Mouse (Mus musculus): Measurements from ENCODE around the gene Olfr9.
A peak's percentile ranks its signal among the peaks of the same experiment; 100 is the strongest.
"Not testable (repeated sequence)": the region's sequence is repeated elsewhere in the genome, so short reads cannot be mapped to it uniquely, and the experiment has no call there.

The Olfr9 gene

GRCm38 (mm10) chr10:129004032-129004920 lies 15.0 kb downstream of the Olfr9 start:
- DNase-seq: no peak

DNA sequence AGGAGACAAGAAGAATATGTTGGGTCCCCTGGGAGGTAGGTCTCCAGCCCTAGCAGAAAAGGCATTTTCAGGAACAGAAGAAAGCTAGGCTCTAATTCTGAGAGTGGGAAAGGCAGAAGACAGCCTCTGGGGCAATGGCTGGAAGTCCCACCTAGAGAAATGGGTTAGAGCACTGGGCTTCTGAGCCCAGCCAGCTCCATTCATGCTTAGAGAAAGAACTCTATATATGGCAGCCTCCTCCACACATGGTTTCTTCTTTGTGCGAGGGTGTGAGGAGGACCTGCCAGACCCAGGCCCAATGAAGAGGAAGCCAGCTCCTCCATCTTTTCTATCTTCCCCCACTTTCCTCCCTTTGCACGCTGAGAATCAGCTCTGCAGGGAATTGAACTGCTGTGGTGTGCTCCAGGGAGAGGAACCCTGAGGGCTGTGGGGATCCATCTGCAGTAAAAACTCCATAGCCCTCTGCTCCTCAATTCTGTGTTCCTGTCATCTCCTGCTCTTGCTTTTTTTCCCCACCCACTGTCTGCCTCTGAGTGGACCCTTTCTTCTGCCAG lies 21.1 kb downstream of the Olfr9 start, which contains the start of gene Olfr763:
Gene Olfr763 (plus strand): TSS at position 504 of the 554 bp plus-strand sequence.
- no peak for DNase-seq

- DNase-seq: not testable (repeated sequence)
Measured at GRCm38 (mm10) chr10:129011511-129011910, 22.3 kb downstream of the Olfr9 start.

- no peak for DNase-seq
Measured at GRCm38 (mm10) chr10:129014477-129014876, 25.2 kb downstream of the Olfr9 start.

GRCm38 (mm10) chr10:129023319-129023718 lies 34.1 kb downstream of the Olfr9 start:
- DNase-seq: peak; percentile 5

DNA sequence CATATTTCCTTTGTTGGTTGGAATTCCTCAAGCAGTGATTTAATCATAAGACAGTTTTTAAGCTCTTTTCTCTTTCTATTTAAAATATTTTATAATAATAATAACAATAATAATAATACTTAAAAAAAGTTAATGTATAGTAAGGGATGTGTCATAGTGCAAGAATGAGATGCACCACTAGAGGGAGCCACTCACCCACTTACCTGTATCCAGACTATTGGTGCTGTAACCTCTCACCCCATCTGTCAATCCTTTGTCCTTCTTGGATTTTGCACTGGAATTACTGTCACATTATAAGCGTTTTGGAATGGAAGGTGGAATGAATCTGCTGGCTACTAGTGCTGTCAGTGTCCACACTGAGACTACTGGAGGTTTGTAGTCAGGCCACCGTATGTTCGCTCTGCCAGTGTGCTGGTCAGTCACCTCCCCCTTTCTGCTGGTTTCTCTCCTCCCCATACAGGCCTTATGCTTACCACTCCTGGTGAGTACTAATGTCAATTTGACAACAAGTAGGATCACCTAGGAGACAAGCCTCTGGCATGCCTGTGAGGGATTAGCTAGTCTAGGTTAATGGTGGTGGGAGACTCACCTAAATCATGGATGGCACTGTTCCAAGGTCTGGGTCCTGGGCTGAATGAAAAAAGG lies 36.9 kb downstream of the Olfr9 start:
- peak; percentile 69 for DNase-seq

GRCm38 (mm10) chr10:129028343-129028742 lies 39.1 kb downstream of the Olfr9 start:
- no peak for DNase-seq

DNA sequence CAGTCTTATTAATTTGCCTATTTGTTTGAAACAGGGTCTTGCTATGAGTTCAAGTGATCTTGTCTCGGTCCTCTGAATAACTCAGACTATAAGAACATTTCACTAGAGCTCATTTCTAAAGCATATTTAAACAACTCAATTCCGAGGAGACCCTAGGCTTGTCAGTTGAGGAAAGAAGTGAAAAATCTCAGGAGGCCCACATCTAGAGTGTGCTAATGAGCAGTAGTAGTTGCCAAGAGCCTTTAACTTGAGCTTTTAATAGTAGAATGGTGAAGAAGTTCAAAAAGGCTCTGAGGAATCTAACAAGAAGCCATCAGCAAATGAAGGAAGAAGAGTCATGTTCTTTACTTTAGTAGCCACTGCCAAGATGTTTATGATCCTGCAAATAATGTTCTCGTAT lies 50.6 kb downstream of the Olfr9 start, which contains the start of gene Olfr764-ps1:
Gene Olfr764-ps1 (minus strand): TSS at position 101 of the 400 bp plus-strand sequence.
- DNase-seq: no peak
